Mouse (Mus musculus) small intestine, adult 2 months (tissue): Measurements from ENCODE around the gene Vmn1r217.

Experiments
- CTCF ChIP-seq: fragments of 200-500 bp; IDR thresholded peaks from 2 replicates; pipeline ENCODE4 v1.5.1; 2012; ENCODE audit warnings: low read depth, mild to moderate bottlenecking, control low read depth, inconsistent platforms, low read length, moderate library complexity, mixed read lengths; ENCODE audit not compliant: insufficient replicate concordance, insufficient read length; ENCODE audit errors: extremely low read depth
- POLR2A ChIP-seq: fragments of 200-500 bp; IDR thresholded peaks from 2 replicates; pipeline ENCODE4 v1.6.1; 2012; ENCODE audit warnings: low read depth, mild to moderate bottlenecking, control low read depth, inconsistent platforms, low read length, moderate library complexity

DNA sequence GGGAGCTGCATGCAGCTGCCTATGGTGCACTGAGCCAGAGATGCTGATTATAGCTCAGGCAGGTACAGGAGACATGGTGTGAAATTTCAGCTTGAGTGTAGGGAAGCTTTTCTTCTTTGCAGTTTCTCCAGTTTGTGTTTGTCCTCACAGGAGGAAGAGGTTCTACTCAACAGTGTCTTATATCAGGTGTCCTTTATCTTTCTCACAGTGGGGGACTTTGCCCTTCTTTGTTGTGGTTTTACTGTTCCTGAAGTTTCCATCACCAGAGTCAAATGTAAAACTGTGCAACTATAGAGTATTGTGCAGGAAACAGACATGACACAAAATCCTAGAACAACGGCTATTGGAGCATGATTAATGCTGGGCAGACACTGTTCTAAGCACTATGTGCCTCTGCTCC, 15.5 kb upstream of the Vmn1r217 start:
- TF ChIP-seq POLR2A (no peak), CTCF (no peak)
